9 mouse cellular contexts compared by ENCODE assay signal in genomic region chr10:105834627-105835228, GRCm38 (mm10). TPM values are rescaled to one million over a fixed set of nuclear protein-coding genes. Genes with fewer than 3 reads are reported as not detected.
DNase-seq lines count a peak whose midpoint lies in the region; ATAC-seq and TF ChIP-seq lines count a peak whose summit lies in the region.
"Had no signal": no experiment of that assay in that cellular context is flagged by ENCODE, and none has a peak within 500 bp of the region (broad histone marks: within the 10 kb centered on the region; RNA-seq: fewer than 3 reads in every experiment).

No protein-coding gene starts in this region.

- no peak overlapping the region for H3K9ac ChIP-seq in MEL (ENCODE audit: control insufficient read depth, low read depth, low read length, poor library complexity, severe bottlenecking)
- H3K9ac ChIP-seq in embryonic facial prominence, embryonic 11.5 days (replicated peaks; ENCODE audit: low read length) = no peak overlapping the region
- no peak overlapping the region for H3K9ac ChIP-seq in intestine, postnatal 0 days (ENCODE audit: low read depth, low read length)
- H3K9ac ChIP-seq in midbrain, embryonic 11.5 days (ENCODE audit: low read length) = no peak overlapping the region
- H3K9ac ChIP-seq: embryonic facial prominence, embryonic 12.5 days had no signal

- no peaks in the 10 kb centered on the region for H3K4me1 ChIP-seq in MEL (ENCODE audit: control insufficient read depth in 1 of 2, insufficient read depth in 2 of 2, low read length in 2 of 2)
- H3K4me1 ChIP-seq in embryonic facial prominence, embryonic 11.5 days (ENCODE audit: control insufficient read depth, insufficient read depth, low read length) = no peaks in the 10 kb centered on the region
- H3K4me1 ChIP-seq in intestine, postnatal 0 days (replicated peaks; ENCODE audit: control insufficient read depth, insufficient read depth, low read length) = no peaks in the 10 kb centered on the region
- no peaks in the 10 kb centered on the region for H3K4me1 ChIP-seq in midbrain, embryonic 11.5 days (ENCODE audit: control insufficient read depth, insufficient read depth, low read length)
- H3K4me1 ChIP-seq: embryonic facial prominence, embryonic 12.5 days had no signal

- H3K4me3 ChIP-seq in MEL (ENCODE audit: control insufficient read depth in 1 of 2, insufficient read depth in 1 of 2, low read depth in 2 of 2, low read length in 2 of 2) = no peak overlapping the region
- H3K4me3 ChIP-seq in embryonic facial prominence, embryonic 11.5 days (ENCODE audit: low read depth, low read length) = no peak overlapping the region
- no peak overlapping the region for H3K4me3 ChIP-seq in intestine, postnatal 0 days (ENCODE audit: low read depth, low read length)
- no peak overlapping the region for H3K4me3 ChIP-seq in midbrain, embryonic 11.5 days (ENCODE audit: low read depth, low read length)
- H3K4me3 ChIP-seq: embryonic facial prominence, embryonic 12.5 days had no signal

- peak; percentile 55 for DNase-seq in layer of hippocampus, adult 11-12 months (ENCODE audit: low spot score)
- no peak for DNase-seq in layer of hippocampus, adult 9-11 months
- DNase-seq in MEL (ENCODE audit: low read depth, low spot score) = peak; percentile 77
- DNase-seq in embryonic facial prominence, embryonic 11.5 days (ENCODE audit: low spot score) = peak; percentile 63
- DNase-seq in midbrain, embryonic 11.5 days (ENCODE audit: low spot score, missing footprints) = peak; percentile 93
- DNase-seq in urinary bladder, postnatal 10 days (ENCODE audit: low spot score) = no peak
- DNase-seq in cerebellum, postnatal 14 days = no peak

- WGBS in embryonic facial prominence, embryonic 11.5 days = 67% methylated on average over 10 of the region's 10 CpGs
- 66% methylated on average over 10 of the region's 10 CpGs for WGBS in intestine, postnatal 0 days
- WGBS in midbrain, embryonic 11.5 days = 66% methylated on average over 10 of the region's 10 CpGs

- TF ChIP-seq CTCF in MEL (IDR thresholded peaks at IDR 0.05 in 2 of 3, conservative IDR thresholded peaks at IDR 0.05 in 1 of 3; ENCODE audit: control insufficient read depth in 1 of 3, insufficient read depth in 1 of 3, low read depth in 2 of 3, low read length in 3 of 3, poor library complexity in 1 of 3, severe bottlenecking in 1 of 3) = peak; percentile 59 to 79 (median 67)
- TF ChIP-seq CTCF in intestine, postnatal 0 days (IDR thresholded peaks at IDR 0.05; ENCODE audit: low read depth) = peak; percentile 69

- no peaks in the 10 kb centered on the region for H3K27me3 ChIP-seq in MEL (ENCODE audit: control insufficient read depth in 1 of 2, insufficient read depth in 2 of 2, low read length in 2 of 2)
- no peaks in the 10 kb centered on the region for H3K27me3 ChIP-seq in embryonic facial prominence, embryonic 11.5 days (ENCODE audit: control insufficient read depth, insufficient read depth, low read length)
- H3K27me3 ChIP-seq in intestine, postnatal 0 days (replicated peaks; ENCODE audit: control insufficient read depth, insufficient read depth, low read length) = no peaks in the 10 kb centered on the region
- H3K27me3 ChIP-seq in midbrain, embryonic 11.5 days (ENCODE audit: control insufficient read depth, insufficient read depth, low read length) = no peaks in the 10 kb centered on the region
- H3K27me3 ChIP-seq: embryonic facial prominence, embryonic 12.5 days had no signal

- TF ChIP-seq EP300 in MEL (IDR thresholded peaks at IDR 0.05; ENCODE audit: low read depth in 1 of 2, low read length in 2 of 2) = no peak

- peak; percentile 30 for TF ChIP-seq RAD21 in MEL (IDR thresholded peaks at IDR 0.05; ENCODE audit: low read depth, low read length)

- peak; percentile 56; the same call in 1 of the 2 replicates for ATAC-seq in embryonic facial prominence, embryonic 11.5 days (replicated peaks; ENCODE audit: insufficient number of reproducible peaks, low FRiP score, low TSS enrichment, low read depth)
- no peak for ATAC-seq in intestine, postnatal 0 days
- peak; percentile 81 for ATAC-seq in midbrain, embryonic 11.5 days (ENCODE audit: low FRiP score)

- H3K9me3 ChIP-seq in MEL (replicated peaks; ENCODE audit: insufficient read depth, low read length) = no peaks in the 10 kb centered on the region
- H3K9me3 ChIP-seq in embryonic facial prominence, embryonic 11.5 days (replicated peaks; ENCODE audit: control insufficient read depth, low read length) = no peaks in the 10 kb centered on the region
- no peaks in the 10 kb centered on the region for H3K9me3 ChIP-seq in intestine, postnatal 0 days (ENCODE audit: control insufficient read depth)
- no peaks in the 10 kb centered on the region for H3K9me3 ChIP-seq in midbrain, embryonic 11.5 days (ENCODE audit: control insufficient read depth, low read length)
- H3K9me3 ChIP-seq: embryonic facial prominence, embryonic 12.5 days had no signal

- no peak for TF ChIP-seq POLR2A in MEL (IDR thresholded peaks at IDR 0.05; ENCODE audit: control insufficient read depth in 1 of 2, insufficient read depth in 1 of 2, low read depth in 1 of 2, low read length in 2 of 2, poor library complexity in 1 of 2)

- H3K4me2 ChIP-seq in embryonic facial prominence, embryonic 11.5 days (ENCODE audit: low read depth, low read length) = no peak overlapping the region
- no peak overlapping the region for H3K4me2 ChIP-seq in intestine, postnatal 0 days (replicated peaks; ENCODE audit: low read depth)
- H3K4me2 ChIP-seq in midbrain, embryonic 11.5 days = no peak overlapping the region
- H3K4me2 ChIP-seq: embryonic facial prominence, embryonic 12.5 days had no signal

- no peaks in the 10 kb centered on the region; a peak in 1 of 4 replicates for H3K36me3 ChIP-seq in MEL (ENCODE audit: control insufficient read depth in 1 of 2, insufficient read depth in 2 of 2, low read length in 2 of 2)
- no peaks in the 10 kb centered on the region for H3K36me3 ChIP-seq in embryonic facial prominence, embryonic 11.5 days (replicated peaks; ENCODE audit: control insufficient read depth, insufficient read depth, low read depth, low read length)
- no peaks in the 10 kb centered on the region for H3K36me3 ChIP-seq in intestine, postnatal 0 days (ENCODE audit: control insufficient read depth, insufficient read depth)
- H3K36me3 ChIP-seq in midbrain, embryonic 11.5 days (ENCODE audit: control insufficient read depth, insufficient read depth, low read length) = no peaks in the 10 kb centered on the region
- H3K36me3 ChIP-seq: embryonic facial prominence, embryonic 12.5 days had no signal

- H3K79me2 ChIP-seq in MEL (ENCODE audit: control insufficient read depth, insufficient read depth, low read length, poor library complexity) = no peaks in the 10 kb centered on the region

- no peak overlapping the region for H3K27ac ChIP-seq in MEL (ENCODE audit: control insufficient read depth, low read depth, low read length)
- no peak overlapping the region for H3K27ac ChIP-seq in embryonic facial prominence, embryonic 11.5 days (replicated peaks; ENCODE audit: low read depth, low read length)
- H3K27ac ChIP-seq in intestine, postnatal 0 days (ENCODE audit: low read depth, low read length) = no peak overlapping the region
- no peak overlapping the region for H3K27ac ChIP-seq in midbrain, embryonic 11.5 days (ENCODE audit: low read depth, low read length)
- H3K27ac ChIP-seq: embryonic facial prominence, embryonic 12.5 days had no signal

TF ChIP-seq in MEL, 35 proteins besides CTCF, POLR2A, EP300 and RAD21:
- TF ChIP-seq MEF2A (IDR thresholded peaks at IDR 0.05; ENCODE audit: extremely low read depth, insufficient replicate concordance, low read depth, low read length, poor library complexity, severe bottlenecking) (no peak), RCOR1 (IDR thresholded peaks at IDR 0.05; ENCODE audit: low read depth, low read length) (no peak), SMC3 (IDR thresholded peaks at IDR 0.05; ENCODE audit: low read depth, low read length) (peak; percentile 52), BHLHE40 (IDR thresholded peaks at IDR 0.05; ENCODE audit: borderline replicate concordance, low read depth, low read length) (0 out of 2 replicates have a peak, but pooled peaks have one; percentile 15), USF2 (IDR thresholded peaks at IDR 0.05; ENCODE audit: borderline replicate concordance in 1 of 2, insufficient read depth in 1 of 2, low read depth in 1 of 2, low read length in 2 of 2) (no peak), GATA1 (IDR thresholded peaks at IDR 0.05; ENCODE audit: low read depth, low read length) (no peak), ZKSCAN1 (IDR thresholded peaks at IDR 0.05; ENCODE audit: low read depth, low read length) (no peak), ZC3H11A (IDR thresholded peaks at IDR 0.05; ENCODE audit: low read depth, low read length) (no peak; the same call in 1 of the 2 replicates)

RNA-seq across cellular contexts. Expression of gene Ccdc59, which starts 6.1 kb away (rescaled TPM):
- 21.9 and 24.8 TPM in 2 replicates for total RNA-seq in MEL (2012; rRNA removed)
- 10 to 100 TPM in 1 of 2 experiments, not detected in 1; 48.2 TPM for polyA plus RNA-seq in MEL (2012; ENCODE audit: insufficient read depth in 1 of 2, insufficient read length in 2 of 2, low read depth in 1 of 2, low replicate concordance in 2 of 2, missing spikeins in 1 of 2)
- 54.8 and 60.7 TPM in 2 replicates for polyA plus RNA-seq in embryonic facial prominence, embryonic 11.5 days (2014; fragmentation: Nextera tagmentation; extraction: Ambion mirVana)
- 92.9 and 112 TPM in 2 replicates for polyA plus RNA-seq in intestine, postnatal 0 days (2015; fragmentation: Nextera tagmentation; extraction: Ambion mirVana)
- 55.3 and 62.6 TPM in 2 replicates for polyA plus RNA-seq in midbrain, embryonic 11.5 days (2014; fragmentation: Nextera tagmentation; extraction: Ambion mirVana)

RNA-seq across cellular contexts. Expression of gene Mettl25, which starts 6.5 kb away (rescaled TPM):
- 8.9 and 9.4 TPM in 2 replicates for total RNA-seq in MEL (2012; rRNA removed)
- 1 to 10 TPM in 1 of 2 experiments, not detected in 1; 5.6 TPM for polyA plus RNA-seq in MEL (2012; ENCODE audit: insufficient read depth in 1 of 2, insufficient read length in 2 of 2, low read depth in 1 of 2, low replicate concordance in 2 of 2, missing spikeins in 1 of 2)
- 13.5 and 16.7 TPM in 2 replicates for polyA plus RNA-seq in embryonic facial prominence, embryonic 11.5 days (2014; fragmentation: Nextera tagmentation; extraction: Ambion mirVana)
- polyA plus RNA-seq in intestine, postnatal 0 days (2015; fragmentation: Nextera tagmentation; extraction: Ambion mirVana) = 7.9 TPM in 2 replicates
- 14.4 and 15.8 TPM in 2 replicates for polyA plus RNA-seq in midbrain, embryonic 11.5 days (2014; fragmentation: Nextera tagmentation; extraction: Ambion mirVana)

Comparison
In these comparisons a context has a peak if more than half of its experiments do, and no peak if none do; other contexts are left out.
1. DNase-seq: peak in layer of hippocampus, adult 11-12 months (single experiment), MEL (single experiment), embryonic facial prominence, embryonic 11.5 days (single experiment) and midbrain, embryonic 11.5 days (single experiment); none in layer of hippocampus, adult 9-11 months (single experiment), urinary bladder, postnatal 10 days (single experiment) and cerebellum, postnatal 14 days (0 of 2).